Mouse (Mus musculus) cerebellum, postnatal 36 days (tissue): Measurements from ENCODE around the gene Wnt5a.

Source experiments
- DNase-seq, 2 experiments: peaks; one replicate each; pipeline ENCODE4 v3.0.0; 2021 to 2022; ENCODE audit warnings: mixed read lengths in 2 of 2

The Wnt5a gene

DNA sequence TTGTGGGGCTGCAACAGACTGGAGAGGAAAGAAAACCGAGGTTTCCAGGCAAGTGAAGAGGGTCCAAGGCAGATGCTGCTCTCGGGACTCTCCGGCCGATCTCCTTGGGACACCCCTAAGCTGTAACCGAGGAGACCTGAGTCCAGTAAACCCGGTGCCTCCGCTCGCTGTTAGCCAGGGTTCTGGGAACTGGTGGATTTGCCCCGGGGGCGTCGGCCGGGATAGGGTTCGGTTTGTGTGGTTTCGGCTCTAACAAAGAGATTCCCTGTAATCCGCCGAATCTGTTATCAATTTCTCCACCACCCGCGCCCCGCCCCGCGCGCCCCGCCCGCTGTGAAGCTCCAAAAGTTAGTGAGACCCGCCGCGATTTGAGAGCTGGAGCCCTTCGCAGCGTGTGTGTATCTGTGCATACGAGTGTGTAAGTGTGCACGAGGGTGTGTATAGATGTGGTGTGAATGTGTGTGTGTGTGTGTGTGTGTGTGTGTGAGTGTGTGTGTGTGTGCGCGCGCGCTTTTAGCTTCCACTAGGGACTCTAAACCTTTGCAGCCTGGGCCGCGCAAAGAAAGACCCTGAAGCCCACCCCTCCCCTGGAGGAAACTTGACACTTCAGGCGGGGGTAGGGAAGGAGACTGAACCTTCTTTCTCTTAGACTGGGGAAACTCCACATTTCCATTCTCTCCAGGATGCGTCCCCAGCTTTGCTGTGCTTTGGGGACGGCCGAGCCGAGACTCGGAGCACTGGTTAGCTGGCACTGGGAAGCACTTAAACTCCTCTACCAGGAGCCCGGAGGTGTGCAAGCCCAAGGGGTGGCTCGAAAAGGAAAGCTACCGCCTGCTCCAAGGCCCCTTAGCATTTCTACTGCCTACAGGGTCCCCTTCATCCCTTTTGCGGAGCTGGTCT is 5.1 kb downstream of the Wnt5a start:
- DNase-seq, result peak in 1 of 2 experiments; percentile 8

DNA sequence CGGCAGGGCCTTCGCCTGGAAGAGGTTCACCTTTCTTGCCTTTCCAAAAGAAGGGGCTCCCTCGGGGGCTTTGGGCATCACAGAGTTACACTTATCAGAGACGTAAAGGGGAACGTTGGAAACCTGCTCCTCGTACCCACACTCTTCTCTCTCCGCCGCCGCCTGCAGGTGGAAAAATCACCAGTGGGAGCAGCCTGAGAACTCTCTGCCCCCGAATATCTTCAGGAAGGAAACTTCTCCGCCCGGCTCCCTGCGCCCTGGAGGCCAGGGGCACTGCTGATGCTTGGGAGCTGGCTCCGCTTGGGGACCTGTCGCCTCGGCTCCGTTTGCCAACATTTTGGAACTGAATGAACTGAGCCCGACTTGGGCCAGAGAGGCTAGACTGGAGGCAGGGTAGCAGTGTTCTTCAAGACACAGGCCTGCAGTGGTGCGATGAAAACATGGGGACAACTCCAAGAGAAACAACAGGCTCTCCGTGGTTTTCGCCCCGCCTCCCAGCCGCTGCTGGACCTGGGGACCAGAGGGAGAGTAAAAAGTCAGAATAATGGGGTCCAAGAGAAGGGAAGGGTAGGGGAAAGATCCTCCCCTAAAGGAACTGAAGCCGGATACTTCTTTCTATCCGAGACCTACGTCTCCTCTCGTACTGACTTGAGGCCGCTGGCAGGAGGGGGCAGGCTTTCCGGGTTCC is 5.9 kb downstream of the Wnt5a start:
- peak in 1 of 2 experiments; percentile 4 for DNase-seq

DNA sequence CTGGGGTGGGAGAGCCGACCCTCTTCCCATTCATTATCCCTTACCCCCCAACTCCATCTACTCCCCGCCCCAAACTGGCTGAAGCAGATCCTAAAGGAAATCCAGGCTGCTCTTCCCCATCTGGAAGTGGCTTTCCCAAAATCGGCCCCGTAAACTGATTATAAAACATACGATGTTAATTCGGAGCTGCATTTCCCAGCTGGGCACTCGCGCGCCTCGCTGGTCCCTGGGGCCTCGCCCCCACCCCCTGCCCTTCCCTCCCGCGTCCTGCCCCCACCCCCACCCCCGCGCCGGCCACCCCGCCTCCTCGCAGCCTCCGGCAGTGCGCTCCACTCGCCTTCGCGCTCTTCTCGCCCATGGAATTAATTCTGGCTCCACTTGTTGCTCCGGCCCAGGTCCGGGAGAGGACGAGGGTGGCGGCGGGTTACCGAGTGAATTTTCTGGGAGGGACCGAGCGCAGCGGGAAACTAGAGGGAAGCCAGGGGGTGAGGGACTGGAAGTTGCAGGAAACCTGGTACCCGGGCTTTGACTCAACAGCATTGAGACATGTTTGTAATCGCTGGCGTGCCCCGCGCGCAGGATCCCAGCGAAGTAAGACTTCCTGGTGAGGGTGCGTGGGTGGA is 6.6 kb downstream of the Wnt5a start:
- DNase-seq, result no peak

DNA sequence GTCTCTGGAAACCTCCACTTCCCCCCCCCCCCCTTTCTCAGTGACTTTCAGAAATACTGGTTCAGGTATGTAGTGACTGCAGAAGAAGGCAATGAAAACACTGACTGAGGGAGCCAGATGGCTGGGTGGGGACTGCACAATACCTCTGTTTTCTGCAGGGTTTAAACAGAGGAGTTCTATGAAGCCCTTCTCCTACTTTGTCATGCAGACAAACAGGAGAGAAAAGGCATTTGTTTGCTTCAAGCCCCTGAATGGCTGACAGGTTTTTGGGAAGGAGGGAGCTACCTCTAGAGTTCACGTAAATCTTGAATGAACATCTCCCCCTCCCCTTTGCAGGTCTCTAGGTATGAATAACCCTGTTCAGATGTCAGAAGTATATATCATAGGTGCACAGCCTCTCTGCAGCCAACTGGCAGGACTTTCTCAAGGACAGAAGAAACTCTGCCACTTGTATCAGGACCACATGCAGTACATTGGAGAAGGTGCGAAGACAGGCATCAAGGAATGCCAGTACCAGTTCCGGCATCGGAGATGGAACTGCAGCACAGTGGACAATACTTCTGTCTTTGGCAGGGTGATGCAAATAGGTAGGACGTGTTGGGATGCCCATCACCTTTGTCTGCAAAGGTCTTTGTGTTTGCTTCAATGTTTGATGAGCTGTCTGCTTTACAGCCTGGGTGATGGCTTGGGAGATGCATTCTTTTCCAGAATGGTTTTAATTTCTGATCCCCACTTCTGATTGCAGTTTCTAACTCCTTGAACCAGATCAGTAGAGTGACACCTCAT is 8.4 kb downstream of the Wnt5a start:
- no peak for DNase-seq

DNA sequence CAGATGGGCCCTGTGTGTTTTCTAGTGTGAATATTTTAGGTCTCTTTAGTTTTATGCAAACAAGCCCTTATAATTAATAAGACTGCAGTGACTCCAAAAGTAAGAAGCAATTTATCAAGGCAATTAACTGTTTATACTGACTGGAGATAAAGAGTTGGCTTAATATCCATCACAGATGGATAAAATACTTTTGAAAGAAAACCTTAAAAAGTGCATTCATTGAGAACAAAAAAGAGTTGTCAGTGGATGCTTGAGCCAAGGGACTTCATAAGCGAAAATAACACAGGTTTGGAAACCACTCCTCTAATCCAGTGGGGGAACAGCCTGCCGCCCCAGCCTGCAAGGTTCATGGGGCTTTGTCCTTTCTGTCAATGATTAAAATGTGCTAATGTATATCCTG is 9.6 kb downstream of the Wnt5a start:
- no peak for DNase-seq

DNA sequence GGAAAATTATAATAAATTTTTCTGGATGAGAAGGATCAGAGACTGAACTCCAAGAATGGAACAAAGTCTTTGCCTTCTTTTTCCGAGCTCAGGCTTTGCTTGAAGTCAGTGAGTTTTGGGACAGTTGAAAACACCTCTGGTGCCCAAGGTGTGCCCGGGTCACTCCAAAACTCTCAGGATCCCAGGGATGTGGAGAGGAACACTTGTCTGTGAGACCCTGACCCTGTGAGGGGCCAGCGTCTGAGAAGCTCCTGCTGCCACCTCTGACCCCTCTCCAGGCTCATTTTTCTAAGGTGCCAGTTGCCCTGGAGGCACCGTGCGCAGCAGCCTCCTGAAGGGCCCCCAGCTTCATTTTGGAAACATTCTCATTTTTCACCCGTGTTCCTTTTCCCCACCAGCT is 10.8 kb downstream of the Wnt5a start:
- DNase-seq, result no peak

DNA sequence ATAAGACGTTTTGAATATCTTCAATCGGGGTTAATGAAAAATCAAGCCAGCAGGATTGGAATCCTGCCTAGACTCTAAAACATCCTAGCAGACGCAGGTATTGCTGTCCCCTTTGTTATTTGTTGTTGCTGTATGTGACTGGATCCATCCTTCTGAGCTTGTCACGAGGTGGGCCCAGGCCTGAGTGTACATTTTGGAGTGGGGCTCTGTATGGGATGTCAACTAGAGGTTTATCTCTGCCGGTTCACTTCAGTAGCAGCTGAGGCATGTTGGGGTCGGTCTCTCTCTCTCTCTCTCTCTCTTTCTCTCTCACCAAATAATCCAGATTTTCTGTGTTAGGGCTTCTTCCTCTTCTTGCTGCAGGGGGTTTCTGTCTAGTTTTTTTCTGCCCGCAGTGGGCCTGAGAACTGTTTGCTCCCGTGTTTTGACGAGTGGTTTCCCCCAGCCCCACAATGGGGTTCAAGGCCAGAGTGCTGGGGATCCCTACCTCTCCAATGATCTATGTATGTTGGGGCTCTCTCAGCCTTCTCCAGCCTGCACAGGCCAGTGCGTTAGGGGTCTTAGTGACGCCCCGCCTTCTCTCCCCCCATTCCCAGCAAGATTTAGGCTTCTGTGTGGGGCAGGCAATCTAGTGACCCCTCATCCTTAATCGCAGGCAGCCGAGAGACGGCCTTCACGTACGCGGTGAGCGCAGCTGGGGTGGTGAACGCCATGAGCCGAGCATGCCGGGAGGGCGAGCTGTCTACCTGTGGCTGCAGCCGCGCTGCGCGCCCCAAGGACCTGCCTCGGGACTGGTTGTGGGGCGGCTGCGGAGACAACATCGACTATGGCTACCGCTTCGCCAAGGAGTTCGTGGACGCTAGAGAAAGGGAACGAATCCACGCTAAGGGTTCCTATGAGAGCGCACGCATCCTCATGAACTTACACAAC is 13.3 kb downstream of the Wnt5a start:
- no peak for DNase-seq

DNA sequence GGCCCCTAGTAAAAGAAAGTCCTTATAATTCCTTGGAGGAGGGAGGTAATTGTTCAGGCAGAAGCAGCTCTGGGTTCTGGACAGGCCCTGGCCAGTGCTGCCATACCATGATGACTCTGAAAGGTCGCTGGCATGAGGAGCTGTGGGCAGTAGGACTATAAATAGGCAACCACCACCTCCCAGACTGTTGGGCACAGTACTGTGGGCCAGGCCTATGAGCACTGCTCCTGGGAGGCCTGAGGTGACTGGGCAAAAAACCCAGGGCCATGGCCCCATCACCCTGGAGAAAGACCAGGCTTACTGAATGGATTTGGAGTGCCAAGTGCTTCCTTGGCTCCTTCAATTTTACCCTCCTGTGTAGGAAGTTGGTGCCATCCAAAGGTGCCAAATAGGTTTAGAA is 16.6 kb downstream of the Wnt5a start:
- no peak for DNase-seq

DNA sequence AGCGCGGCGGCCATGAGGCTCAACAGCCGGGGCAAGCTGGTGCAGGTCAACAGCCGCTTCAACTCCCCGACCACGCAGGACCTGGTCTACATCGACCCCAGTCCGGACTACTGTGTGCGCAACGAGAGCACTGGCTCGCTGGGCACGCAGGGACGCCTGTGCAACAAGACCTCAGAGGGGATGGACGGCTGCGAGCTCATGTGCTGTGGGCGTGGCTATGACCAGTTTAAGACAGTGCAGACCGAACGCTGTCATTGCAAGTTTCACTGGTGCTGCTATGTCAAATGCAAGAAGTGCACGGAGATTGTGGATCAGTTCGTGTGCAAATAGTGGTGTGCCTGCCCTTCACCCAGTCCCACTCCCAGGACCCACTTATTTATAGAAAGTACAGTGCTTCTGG is 18.1 kb downstream of the Wnt5a start:
- no peak for DNase-seq

DNA sequence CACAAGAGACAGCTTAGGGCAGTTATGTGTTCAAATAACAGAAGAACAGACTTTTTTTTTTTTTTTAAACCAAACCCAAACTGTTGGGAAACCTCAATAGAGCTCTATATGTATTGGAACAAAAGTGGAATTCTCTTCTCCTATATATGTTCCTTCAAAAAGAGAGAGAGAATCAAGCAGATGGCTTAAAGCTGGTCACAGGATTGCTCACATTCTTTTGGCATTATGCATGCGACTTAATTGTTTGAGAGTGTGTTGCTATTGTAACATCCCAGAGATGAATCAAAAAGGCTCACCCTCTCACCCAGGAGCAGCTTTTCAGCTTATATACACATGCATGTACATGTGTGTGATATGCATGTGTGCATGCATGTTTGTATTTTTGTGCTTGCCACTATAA is 21.0 kb downstream of the Wnt5a start:
- DNase-seq, result no peak

DNA sequence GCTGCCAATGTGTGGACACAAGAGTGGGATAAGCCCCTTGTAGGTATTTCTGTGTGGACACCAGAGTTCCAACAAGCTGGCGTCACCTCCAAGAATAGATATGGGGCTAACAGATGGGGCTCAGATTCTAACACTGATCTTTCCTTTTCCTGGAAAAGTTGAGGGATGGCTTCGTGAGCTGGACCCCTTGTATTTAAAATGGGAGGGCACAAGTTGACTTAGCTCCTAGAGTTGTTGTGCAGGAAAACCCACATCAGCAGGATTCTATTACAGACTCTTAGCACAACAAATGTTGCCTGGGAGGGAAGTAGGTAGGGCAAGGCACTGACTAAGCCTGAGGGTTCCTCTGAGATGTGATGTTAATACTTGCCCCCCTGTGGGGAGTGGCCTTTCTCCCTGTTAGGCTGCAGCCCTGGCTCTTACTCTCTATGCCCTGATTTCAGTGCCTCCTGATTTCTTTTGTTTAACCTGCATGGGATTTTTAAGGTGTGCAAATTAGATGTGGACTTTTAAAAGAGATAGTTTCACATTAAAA is 23.7 kb downstream of the Wnt5a start:
- DNase-seq, result no peak

DNA sequence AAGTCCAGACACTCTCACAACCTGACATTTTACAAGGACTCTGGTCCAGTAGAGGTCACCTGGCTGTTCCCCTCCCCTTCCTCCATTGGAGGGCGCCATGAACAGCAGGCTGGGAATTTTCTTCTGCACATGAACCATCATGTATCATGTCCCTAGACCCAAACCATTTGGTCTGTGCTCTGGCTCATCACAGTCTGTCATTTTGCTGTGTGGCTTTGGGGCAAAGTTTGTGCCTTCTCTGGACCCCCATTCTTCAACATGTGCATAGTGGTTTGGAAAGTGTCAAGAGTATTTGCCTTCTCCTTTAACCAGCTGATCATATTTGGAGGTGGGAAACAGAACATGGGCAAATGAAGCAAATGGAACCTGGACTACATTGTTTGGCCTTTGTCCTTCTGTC is 27.0 kb downstream of the Wnt5a start:
- DNase-seq, result no peak

DNA sequence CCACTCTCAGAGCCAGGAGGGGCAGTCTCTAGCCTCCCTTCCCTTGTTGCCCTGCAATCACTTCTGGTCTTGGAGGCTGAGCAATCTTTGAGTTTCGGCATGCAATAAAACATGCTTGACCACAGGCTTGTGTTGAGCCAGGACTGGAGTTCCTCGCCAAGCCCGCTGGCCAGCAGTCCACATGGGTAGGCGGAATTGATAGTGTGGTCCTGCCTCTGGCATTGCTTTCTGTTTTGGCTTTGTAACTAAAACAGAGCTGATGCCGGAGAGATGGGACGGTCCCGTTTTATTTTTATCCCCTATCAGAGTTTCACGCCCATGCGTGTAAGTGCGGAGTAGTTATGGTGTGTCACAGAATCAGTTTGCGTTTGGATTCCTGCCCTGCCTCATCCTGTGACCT is 28.4 kb downstream of the Wnt5a start:
- DNase-seq, result no peak

DNA sequence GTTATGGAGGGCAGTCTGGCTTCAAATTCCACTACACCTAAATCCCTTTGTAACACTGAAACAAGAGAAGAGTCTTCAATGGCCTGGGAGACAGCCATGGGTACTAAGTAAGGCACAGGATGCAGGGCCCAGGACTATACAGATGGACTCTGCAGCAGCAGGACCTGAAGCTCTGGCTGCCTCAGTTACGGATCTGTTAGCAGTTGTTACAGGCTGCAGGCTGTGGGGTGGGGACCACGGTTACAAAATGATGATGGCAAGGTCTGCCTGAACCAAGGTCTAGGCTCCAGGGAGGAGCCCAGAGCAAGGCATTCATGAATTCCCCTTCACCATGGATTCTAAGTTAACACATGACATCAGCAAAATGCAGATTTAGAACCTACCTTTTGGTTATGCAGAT is 29.3 kb downstream of the Wnt5a start:
- DNase-seq, result no peak

DNA sequence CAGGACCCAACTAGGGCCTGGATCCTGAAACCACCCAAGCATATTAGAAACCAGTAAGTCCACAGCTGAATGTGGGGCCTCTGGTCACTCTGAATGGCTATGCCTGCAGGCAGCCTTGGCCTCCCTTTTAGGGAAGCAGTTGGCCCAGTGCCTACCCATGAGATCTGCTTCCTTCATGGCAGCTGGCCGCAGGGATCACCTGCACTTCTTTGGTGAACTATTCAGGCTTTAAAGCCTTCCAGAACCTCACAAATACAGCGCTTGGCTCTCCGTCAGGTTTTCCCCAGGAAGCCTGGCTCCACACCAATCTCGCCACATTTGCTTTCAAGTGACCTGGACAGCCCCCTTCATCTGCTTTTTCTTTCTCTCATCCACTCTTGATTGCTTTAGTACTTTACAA is 31.3 kb downstream of the Wnt5a start:
- peak; percentile 69 to 71 for DNase-seq

DNA sequence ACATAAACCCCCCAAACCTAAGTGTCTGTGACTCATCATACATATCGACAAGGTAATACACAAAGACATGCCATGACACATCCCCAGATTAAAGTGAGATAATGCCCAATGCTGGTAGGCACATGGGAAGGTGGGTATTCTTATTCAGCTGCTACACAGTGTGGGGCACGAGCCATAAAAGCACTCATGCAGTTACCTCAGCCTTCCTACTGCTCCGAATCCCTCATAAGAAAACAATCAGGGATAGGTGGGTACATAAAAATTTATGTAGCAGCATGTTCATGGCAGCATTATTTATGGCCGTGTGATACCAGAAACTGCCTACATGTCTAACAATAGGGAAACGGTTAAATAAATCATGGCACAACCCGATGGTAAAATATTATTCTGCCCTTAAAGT is 35.0 kb downstream of the Wnt5a start:
- no peak for DNase-seq

DNA sequence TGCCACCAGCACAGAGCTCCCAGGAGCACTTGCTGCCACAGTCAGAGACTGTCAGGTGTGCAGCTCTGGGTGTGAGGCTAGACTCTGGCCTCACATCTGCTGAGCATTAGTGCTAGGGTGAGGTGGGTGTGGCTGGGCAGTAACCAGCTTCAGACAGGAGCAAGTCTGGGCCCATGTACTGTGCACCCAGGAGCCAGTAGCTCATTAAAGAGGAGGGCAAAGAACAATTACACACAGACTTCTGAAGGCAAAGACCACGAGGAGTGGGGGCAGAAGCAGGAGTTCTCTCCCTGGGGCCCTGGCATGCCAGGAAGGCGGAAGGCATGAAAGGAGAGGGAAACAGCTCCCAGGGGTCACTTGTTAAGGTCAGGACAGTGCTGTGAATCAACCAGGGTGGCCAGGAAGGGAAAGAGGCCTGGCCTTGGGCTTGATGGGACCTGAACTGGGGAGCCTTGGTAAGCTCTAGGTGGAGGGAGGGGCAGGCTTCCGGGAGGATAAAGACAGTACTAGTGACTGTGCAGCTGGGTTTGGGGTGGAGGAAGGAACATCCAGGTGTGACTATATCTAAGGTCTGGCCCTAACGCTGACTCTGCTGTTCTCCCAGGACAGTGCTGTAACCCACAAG is 37.7 kb downstream of the Wnt5a start:
- DNase-seq, result no peak

DNA sequence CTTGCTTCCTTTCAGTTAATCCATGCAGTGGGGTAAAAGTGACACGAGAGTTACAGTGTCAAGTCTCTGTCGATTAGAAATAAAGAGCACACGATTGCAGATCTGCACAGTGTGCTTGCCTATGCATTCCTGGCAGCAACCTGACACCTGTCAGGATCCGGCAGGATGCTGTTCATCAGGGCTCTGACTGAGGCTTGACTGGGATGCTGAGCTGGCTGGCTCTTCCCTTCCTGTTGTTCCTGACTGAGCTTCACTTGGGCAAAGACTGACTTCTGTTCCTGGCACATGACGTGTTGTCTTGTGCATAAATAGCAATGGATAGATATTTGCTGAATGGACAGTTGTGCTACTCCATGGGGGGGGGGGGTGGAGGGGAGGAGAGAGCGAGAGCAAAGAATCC is 57.3 kb downstream of the Wnt5a start:
- peak; percentile 5 to 6 for DNase-seq
